Mouse (Mus musculus) midbrain, embryonic 14.5 days (tissue): ENCODE data around the gene Il4ra. TPM values are rescaled to one million over a fixed set of nuclear protein-coding genes. Genes with fewer than 3 reads are reported as not detected.

Experiments
- ATAC-seq: fragments of 200-750 bp; cut with Nextera tagmentation; 2 replicates; pipeline ENCODE4 v1.8.0; 2017; ENCODE audit warnings: moderate number of reproducible peaks, moderate library complexity; ENCODE audit not compliant: low FRiP score, low TSS enrichment
- DNase-seq: peaks from one replicate; pipeline ENCODE4 v3.0.0-alpha.2; 2015
- H3K27ac ChIP-seq: fragments of 300-500 bp; sonication (generic); replicated peaks from 2 replicates; pipeline ENCODE4 v1.5.1; 2014; ENCODE audit warnings: mild to moderate bottlenecking, low read depth, low read length, moderate library complexity
- H3K27me3 ChIP-seq: fragments of 300-500 bp; sonication (generic); 2 replicates; pipeline ENCODE4 v1.6.1; 2014; ENCODE audit warnings: low read length, control low read depth, mixed read lengths; ENCODE audit not compliant: control insufficient read depth, insufficient read depth
- H3K36me3 ChIP-seq: fragments of 300-500 bp; sonication (generic); 2 replicates; pipeline ENCODE4 v1.6.1; 2014; ENCODE audit warnings: low read length, control low read depth; ENCODE audit not compliant: control insufficient read depth, insufficient read depth
- H3K4me1 ChIP-seq: fragments of 300-500 bp; sonication (generic); 2 replicates; pipeline ENCODE4 v1.6.1; 2014; ENCODE audit warnings: mild to moderate bottlenecking, antibody characterized with exemption, low read length, control low read depth; ENCODE audit not compliant: control insufficient read depth, insufficient read depth
- H3K4me2 ChIP-seq: fragments of 300-500 bp; sonication (generic); 2 replicates; pipeline ENCODE4 v1.6.1; 2014; ENCODE audit warnings: mild to moderate bottlenecking, low read length, moderate library complexity
- H3K4me3 ChIP-seq: fragments of 300-500 bp; sonication (generic); replicated peaks from 2 replicates; pipeline ENCODE4 v1.5.1; 2014; ENCODE audit warnings: low read depth, low read length
- H3K9ac ChIP-seq: fragments of 300-500 bp; sonication (generic); replicated peaks from 2 replicates; pipeline ENCODE4 v1.6.1; 2014; ENCODE audit warnings: mild to moderate bottlenecking, low read length, moderate library complexity
- H3K9me3 ChIP-seq: fragments of 300-500 bp; sonication (generic); 2 replicates; pipeline ENCODE4 v1.6.1; 2016; ENCODE audit warnings: low read length, control low read depth, mixed read lengths; ENCODE audit not compliant: control insufficient read depth
- WGBS: fragments of 180-500 bp; shearing (Covaris S2); extraction: QIAGEN DNeasy Blood & Tissue Kit; methylation state at CpG from one replicate; pipeline ENCODE4 v1.1.7; 2014; 5-methylcytosine and 5-hydroxymethylcytosine counted together
- polyA plus RNA-seq: library from polyadenylated mRNA; unstranded; fragments of >200 nt; fragmentation: Nextera tagmentation; extraction: Ambion mirVana; gene quantifications from 2 replicates; pipeline ENCODE4 v1.2.1, GENCODE M21; 2014

The Il4ra gene
- polyA plus RNA-seq, 1 experiment from 2014 or later: 4.7 TPM

DNA sequence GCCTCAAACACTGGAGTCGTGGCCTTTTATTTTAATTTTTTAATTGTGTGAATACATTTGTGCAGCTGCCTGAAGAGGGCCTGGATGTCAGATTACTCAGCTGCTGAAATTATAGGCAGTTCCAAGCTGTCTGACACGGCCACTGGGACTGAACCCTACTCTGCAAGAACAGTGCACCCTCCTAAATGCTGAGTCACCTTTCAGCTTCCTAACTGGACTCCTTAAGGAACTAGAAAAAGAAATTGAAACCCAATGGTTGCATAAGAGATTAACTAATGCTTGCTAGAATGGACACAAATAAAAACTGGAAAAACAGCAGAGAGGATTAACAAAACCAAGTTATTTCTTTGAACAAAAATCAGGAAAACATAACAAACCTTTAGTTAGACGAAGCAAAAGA lies 44.5 kb downstream of the Il4ra start:
- 68% methylated on average over 3 of the region's 3 CpGs for WGBS
- no peak overlapping the region for H3K4me2 ChIP-seq
- H3K27me3 ChIP-seq: no peaks in the 10 kb centered on the region
- H3K4me1 ChIP-seq: no peaks in the 10 kb centered on the region
- H3K36me3 ChIP-seq: no peaks in the 10 kb centered on the region
- no peak for ATAC-seq
- no peak for DNase-seq
- H3K4me3 ChIP-seq: no peak overlapping the region
- no peaks in the 10 kb centered on the region for H3K9me3 ChIP-seq
- no peak overlapping the region for H3K9ac ChIP-seq
- no peak overlapping the region for H3K27ac ChIP-seq

DNA sequence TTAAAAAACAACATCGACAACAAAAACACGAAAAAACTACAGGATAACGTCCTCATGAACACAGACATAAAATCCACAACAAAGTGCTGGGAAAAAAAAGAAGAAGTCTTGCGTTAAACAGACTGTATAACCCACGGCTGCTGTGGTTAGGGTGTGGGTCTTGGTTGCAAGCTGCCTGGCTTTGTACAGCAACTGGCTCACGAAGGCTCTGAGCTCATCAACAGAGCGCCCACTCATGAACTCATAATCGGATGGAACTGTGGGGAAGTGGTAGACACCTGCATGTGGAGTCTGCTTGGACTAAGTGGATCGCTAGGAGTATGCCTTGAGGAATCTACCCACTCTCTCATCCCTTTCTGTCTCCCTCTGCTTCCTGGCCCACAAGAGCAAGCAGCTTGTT lies 45.2 kb downstream of the Il4ra start:
- H3K4me3 ChIP-seq: no peak overlapping the region
- H3K27me3 ChIP-seq: no peaks in the 10 kb centered on the region
- H3K36me3 ChIP-seq: no peaks in the 10 kb centered on the region
- DNase-seq (no peak), ATAC-seq (no peak)
- no peaks in the 10 kb centered on the region for H3K4me1 ChIP-seq
- 90% methylated on average over 9 of the region's 9 CpGs for WGBS
- H3K27ac ChIP-seq: no peak overlapping the region
- no peak overlapping the region for H3K4me2 ChIP-seq
- H3K9me3 ChIP-seq: no peaks in the 10 kb centered on the region
- no peak overlapping the region for H3K9ac ChIP-seq

DNA sequence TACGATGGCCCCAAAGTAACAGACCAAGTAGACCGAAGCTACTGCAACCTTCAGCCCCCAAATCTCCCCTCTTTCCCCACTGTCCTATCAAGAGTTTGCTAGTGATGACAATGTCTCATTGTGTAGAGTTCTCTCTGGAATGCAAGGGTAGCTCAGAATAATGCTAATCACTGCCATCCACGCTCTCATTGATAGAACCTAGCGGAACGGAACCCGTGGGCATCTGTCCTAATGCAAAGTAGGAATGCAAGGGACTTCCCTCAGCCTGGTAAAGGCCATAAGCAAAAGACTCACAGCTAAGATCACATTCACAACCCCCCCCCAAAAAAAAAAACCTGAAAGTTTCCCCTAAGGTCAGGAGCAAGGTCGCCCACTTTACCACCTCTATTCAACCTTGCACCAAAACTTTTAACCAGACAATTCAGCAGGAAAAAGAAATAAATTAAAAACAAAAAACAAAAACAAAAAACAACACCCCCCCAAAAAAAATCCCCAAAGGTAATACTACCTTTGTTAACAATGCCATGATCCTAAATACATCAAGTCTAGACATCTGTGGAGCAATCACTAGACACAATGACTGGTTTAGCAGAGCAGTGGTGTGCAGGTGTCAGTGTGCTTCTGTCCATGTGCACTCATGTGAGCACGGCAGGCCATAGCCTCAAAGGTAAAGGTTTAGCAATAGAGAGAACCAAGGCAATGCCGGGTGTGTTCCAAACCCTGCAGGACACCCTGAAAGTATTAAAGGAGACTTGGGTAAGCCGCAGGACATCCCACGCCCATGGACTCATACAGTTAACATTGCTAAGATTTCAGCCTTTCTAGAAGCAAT lies 45.8 kb downstream of the Il4ra start:
- Histone ChIP-seq H3K4me2 (no peak overlapping the region), H3K36me3 (no peaks in the 10 kb centered on the region), H3K4me1 (no peaks in the 10 kb centered on the region), H3K4me3 (no peak overlapping the region), H3K9me3 (no peaks in the 10 kb centered on the region), H3K27me3 (no peaks in the 10 kb centered on the region), H3K27ac (no peak overlapping the region), H3K9ac (no peak overlapping the region)
- ATAC-seq (no peak), DNase-seq (no peak)
- 80% methylated on average over 11 of the region's 11 CpGs for WGBS

DNA sequence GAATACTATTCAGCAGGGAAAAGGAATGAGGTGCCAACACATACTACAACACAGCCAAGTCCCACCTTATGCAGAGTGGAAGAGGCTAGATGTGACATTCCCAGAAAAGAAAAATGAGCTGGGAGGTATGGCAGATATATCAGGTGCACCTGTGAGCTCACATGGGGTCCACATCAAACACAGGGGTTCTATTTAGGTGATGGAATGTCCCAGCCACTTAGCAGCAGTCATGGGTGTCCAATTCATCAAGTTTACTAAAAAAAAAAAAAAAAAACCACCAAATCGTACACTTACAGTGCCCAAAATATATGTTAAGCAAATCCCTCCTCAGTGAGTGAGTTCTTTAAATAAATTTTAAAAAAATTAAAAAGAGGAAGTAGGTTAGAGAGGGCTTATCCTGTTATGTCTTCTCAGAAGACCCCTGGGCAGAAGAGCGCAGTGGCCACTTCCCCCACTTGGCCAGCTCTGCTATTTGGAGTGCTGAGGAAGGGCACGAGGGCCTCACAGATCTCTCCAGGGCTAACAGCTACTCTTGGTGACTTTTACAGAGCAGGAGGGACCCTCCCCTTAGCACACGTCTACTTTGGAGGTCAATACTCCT lies 47.6 kb downstream of the Il4ra start:
- no peak for ATAC-seq

DNA sequence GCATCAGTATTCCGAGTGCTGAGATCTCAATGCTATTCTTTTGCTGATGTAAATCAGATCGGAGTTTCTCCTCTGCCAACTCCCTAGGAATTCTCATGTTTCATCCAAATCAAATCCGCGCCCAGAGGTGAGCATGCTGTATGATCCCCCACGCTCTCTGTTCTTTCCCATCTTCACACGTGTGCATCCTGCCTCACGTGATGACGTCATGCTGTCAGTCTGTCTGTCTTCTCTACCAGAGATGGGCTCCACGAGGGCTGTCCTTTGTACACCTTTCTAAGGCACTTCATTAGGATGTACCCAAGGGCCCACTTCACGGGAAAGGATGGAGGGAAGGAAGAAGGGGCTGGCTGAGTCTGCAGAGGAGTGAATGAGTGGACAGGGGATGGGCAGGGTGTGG lies 48.2 kb downstream of the Il4ra start:
- DNase-seq (no peak), ATAC-seq (no peak)
- Histone ChIP-seq H3K4me1 (no peaks in the 10 kb centered on the region), H3K27ac (no peak overlapping the region), H3K4me3 (no peak overlapping the region), H3K9me3 (no peaks in the 10 kb centered on the region), H3K9ac (no peak overlapping the region), H3K36me3 (no peaks in the 10 kb centered on the region), H3K27me3 (no peaks in the 10 kb centered on the region), H3K4me2 (no peak overlapping the region)
- 80% methylated on average over 10 of the region's 10 CpGs for WGBS

More for the DNA sequence above, 47.6 kb downstream of the Il4ra start:
- Histone ChIP-seq H3K4me2 (no peak overlapping the region), H3K27ac (no peak overlapping the region), H3K4me3 (no peak overlapping the region), H3K27me3 (no peaks in the 10 kb centered on the region), H3K36me3 (no peaks in the 10 kb centered on the region), H3K9ac (no peak overlapping the region), H3K9me3 (no peaks in the 10 kb centered on the region), H3K4me1 (no peaks in the 10 kb centered on the region)
- WGBS: 77% methylated on average over 4 of the region's 4 CpGs
- no peak for DNase-seq

DNA sequence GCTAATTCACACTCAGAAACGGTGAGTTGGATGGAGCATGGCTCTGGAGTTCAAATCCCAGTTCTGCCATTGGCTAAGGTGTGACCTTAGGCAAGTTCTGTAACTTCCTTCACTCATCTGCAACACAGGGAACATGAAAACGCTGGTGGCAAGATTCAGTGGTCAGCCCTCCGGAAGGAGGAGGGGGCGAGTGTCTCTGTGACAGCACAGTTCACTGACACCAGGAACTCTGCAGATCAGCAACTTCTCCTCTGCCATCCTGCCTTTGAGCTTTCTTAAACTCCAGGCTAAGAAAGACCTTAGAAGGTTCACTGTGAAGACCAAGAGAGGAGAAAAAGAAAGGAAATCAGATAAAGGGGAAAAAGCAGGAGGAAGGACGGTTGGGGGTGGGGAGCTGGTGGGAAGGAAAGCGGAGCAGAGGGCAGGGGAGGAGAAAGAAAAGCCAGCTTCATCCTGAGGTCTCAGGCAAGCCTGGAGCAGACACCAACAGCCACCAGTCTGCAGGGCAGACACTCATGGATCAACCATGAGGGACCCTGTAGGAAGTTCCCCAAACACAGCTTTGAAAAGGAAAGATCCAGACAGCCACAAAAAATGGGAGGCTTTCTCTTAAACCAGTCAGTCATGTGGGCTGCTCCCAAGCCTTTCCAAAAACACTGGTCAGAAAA lies 48.8 kb downstream of the Il4ra start:
- 48% methylated on average over 6 of the region's 6 CpGs for WGBS
- H3K27ac ChIP-seq: no peak overlapping the region
- H3K4me3 ChIP-seq: no peak overlapping the region
- no peak overlapping the region for H3K9ac ChIP-seq
- H3K36me3 ChIP-seq: no peaks in the 10 kb centered on the region
- H3K4me1 ChIP-seq: no peaks in the 10 kb centered on the region
- no peaks in the 10 kb centered on the region for H3K9me3 ChIP-seq
- no peak overlapping the region for H3K4me2 ChIP-seq
- DNase-seq (no peak), ATAC-seq (no peak)
- no peaks in the 10 kb centered on the region for H3K27me3 ChIP-seq

DNA sequence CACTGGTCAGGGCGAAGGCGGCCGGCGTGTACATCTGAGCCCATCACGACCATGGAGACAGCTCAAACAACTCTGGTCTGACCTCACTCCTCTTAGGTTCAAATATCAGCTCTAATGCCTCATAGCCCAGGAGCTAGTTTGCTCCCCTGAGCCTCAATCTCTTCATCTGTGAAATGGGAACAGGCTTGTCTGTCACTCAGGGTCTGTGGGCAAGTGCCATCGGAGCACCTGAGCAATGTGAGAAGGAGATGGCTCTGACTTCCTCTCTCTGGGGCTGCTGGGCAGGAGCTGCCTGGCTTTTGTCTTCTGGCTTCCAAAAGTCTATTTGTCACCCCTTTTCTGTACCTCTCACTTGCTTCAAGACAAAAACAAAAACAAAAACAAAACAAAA lies 49.4 kb downstream of the Il4ra start:
- no peak overlapping the region for H3K9ac ChIP-seq
- H3K27me3 ChIP-seq: no peaks in the 10 kb centered on the region
- H3K4me2 ChIP-seq: no peak overlapping the region
- ATAC-seq (no peak), DNase-seq (no peak)
- H3K9me3 ChIP-seq: no peaks in the 10 kb centered on the region
- 88% methylated on average over 6 of the region's 6 CpGs for WGBS
- no peak overlapping the region for H3K27ac ChIP-seq
- H3K4me3 ChIP-seq: no peak overlapping the region
- no peaks in the 10 kb centered on the region for H3K36me3 ChIP-seq
- no peaks in the 10 kb centered on the region for H3K4me1 ChIP-seq

DNA sequence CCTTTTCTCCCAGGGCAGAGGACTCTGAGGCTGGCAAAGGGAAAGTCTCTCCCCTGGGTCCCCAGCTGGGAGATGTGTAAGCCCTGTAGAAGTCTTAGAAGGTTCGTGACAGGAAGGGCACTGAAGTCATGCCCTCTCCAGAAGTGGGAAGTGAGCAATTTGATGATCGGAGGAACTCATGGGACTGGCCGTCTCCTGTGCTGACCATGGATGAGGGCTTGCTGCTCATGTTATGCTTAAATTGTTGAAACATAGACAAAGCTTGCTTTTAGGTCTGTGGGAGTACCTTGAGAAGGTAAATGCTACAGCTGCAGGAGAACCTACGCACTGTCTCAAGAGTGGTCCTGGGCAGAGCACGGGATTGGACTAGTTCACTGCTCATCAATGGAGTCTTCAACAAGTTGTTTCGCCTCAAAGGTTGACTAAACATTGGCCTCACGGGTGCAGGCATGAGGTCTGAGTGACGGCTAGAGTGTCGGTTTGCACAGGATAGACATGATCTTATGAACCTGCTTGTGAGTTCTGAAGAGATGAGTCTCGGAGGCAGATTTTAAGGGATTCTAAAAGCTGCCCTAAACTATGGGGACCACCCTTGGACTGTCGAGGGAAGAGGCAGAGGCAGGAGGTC lies 50.0 kb downstream of the Il4ra start:
- Histone ChIP-seq H3K36me3 (no peaks in the 10 kb centered on the region), H3K9me3 (no peaks in the 10 kb centered on the region), H3K4me2 (no peak overlapping the region), H3K4me1 (no peaks in the 10 kb centered on the region), H3K9ac (no peak overlapping the region), H3K27me3 (no peaks in the 10 kb centered on the region), H3K4me3 (no peak overlapping the region), H3K27ac (no peak overlapping the region)
- WGBS: 80% methylated on average over 11 of the region's 11 CpGs
- ATAC-seq: no peak
- no peak for DNase-seq
